ENCODE assay signal across 28 mouse cellular contexts in the genomic region with DNA sequence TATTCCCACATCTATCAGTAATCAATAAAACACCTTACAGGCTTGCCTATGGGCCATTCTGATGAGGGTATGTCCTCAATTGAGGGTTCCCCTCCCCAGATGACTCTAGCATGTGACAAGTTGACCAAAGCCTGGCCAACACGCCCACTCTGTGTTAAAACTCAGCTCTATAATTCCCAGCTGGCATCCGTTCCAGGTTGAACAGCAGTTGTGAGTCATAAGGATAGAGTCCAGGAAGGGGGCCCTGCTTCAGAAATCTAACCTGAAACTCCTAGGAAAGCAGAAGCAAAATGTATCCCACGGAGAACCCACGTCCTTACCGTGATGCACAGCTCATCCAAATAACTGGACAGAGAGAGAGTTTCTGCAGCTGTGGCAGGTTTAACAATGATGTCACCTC.
A peak's percentile ranks its signal among the peaks of the same experiment; 100 is the strongest.
DNase-seq lines count a peak whose midpoint lies in the region; ATAC-seq and TF ChIP-seq lines count a peak whose summit lies in the region.
"Had no signal": no experiment of that assay in that cellular context is flagged by ENCODE, and none has a peak within 500 bp of the region (broad histone marks: within the 10 kb centered on the region; RNA-seq: fewer than 3 reads in every experiment).

No protein-coding gene starts in this region.

- peak; percentile 57 for DNase-seq in right cerebral cortex, adult 18-20 months
- no peak for DNase-seq in right cerebral cortex, postnatal 4 days
- peak; percentile 74 for DNase-seq in NIH3T3 (ENCODE audit: low read depth)
- DNase-seq in left cerebral cortex, postnatal 36 days (ENCODE audit: low spot score in 2 of 2): peak; percentile 28 to 36
- no peak for DNase-seq in forebrain, embryonic 11.5 days (ENCODE audit: low spot score)
- no peak for DNase-seq in cerebellum, adult 11 months
- DNase-seq: adrenal gland, adult 2 months; B cell, adult 2 months; cerebellum, adult 8-10 months; cerebellum, postnatal 36 days; embryo, embryonic 11 days; gastrocnemius, postnatal 14 days; heart, postnatal 36 days; kidney, adult 8-10 months; kidney, postnatal 14 days; layer of hippocampus, postnatal 36 days; lung, postnatal 4 days; spleen, adult 18-20 months; thymus, postnatal 36 days had no signal

- WGBS in intestine, embryonic 15.5 days: 73% methylated on average over 5 of the region's 5 CpGs
- 62% methylated on average over 5 of the region's 5 CpGs for whole genome bisulfite sequencing in intestine, postnatal 0 days
- 88% methylated on average over 5 of the region's 5 CpGs for WGBS in forebrain, embryonic 11.5 days

- H3K4me1 ChIP-seq in intestine, embryonic 15.5 days (replicated peaks): no peaks in the 10 kb centered on the region
- H3K4me1 ChIP-seq in intestine, postnatal 0 days (replicated peaks; ENCODE audit: control insufficient read depth, insufficient read depth, low read length): no peaks in the 10 kb centered on the region
- H3K4me1 ChIP-seq in forebrain, embryonic 11.5 days (replicated peaks; ENCODE audit: control insufficient read depth, insufficient read depth, low read length): no peaks in the 10 kb centered on the region
- H3K4me1 ChIP-seq: heart, embryonic 15.5 days; hindbrain, embryonic 13.5 days had no signal

- no peaks in the 10 kb centered on the region for H3K36me3 ChIP-seq in intestine, embryonic 15.5 days
- no peaks in the 10 kb centered on the region for H3K36me3 ChIP-seq in intestine, postnatal 0 days (ENCODE audit: control insufficient read depth, insufficient read depth)
- no peaks in the 10 kb centered on the region for H3K36me3 ChIP-seq in forebrain, embryonic 11.5 days (ENCODE audit: control insufficient read depth, insufficient read depth, low read length)
- H3K36me3 ChIP-seq: embryonic facial prominence, embryonic 13.5 days; G1E; heart, embryonic 15.5 days; hindbrain, embryonic 13.5 days had no signal

- ATAC-seq in intestine, embryonic 15.5 days: 0 out of 2 replicates have a peak, but pooled peaks have one; percentile 56
- no peak for ATAC-seq in intestine, postnatal 0 days
- ATAC-seq in forebrain, embryonic 11.5 days (replicated peaks; ENCODE audit: low FRiP score): no peak
- ATAC-seq: forebrain, embryonic 13.5 days had no signal

- no peaks in the 10 kb centered on the region for H3K27me3 ChIP-seq in intestine, embryonic 15.5 days (replicated peaks)
- no peaks in the 10 kb centered on the region for H3K27me3 ChIP-seq in intestine, postnatal 0 days (replicated peaks; ENCODE audit: control insufficient read depth, insufficient read depth, low read length)
- H3K27me3 ChIP-seq in forebrain, embryonic 11.5 days (ENCODE audit: control insufficient read depth, insufficient read depth, low read length): no peaks in the 10 kb centered on the region
- H3K27me3 ChIP-seq: CH12.LX; embryonic facial prominence, embryonic 13.5 days; forebrain, embryonic 13.5 days; heart, embryonic 15.5 days; hindbrain, embryonic 13.5 days had no signal

- H3K4me2 ChIP-seq in intestine, embryonic 15.5 days (replicated peaks): no peak overlapping the region
- no peak overlapping the region for H3K4me2 ChIP-seq in intestine, postnatal 0 days (replicated peaks; ENCODE audit: low read depth)
- no peak overlapping the region for H3K4me2 ChIP-seq in forebrain, embryonic 11.5 days (ENCODE audit: low read depth, low read length, severe bottlenecking)
- H3K4me2 ChIP-seq: embryonic facial prominence, embryonic 13.5 days; forebrain, embryonic 13.5 days; heart, embryonic 15.5 days; hindbrain, embryonic 13.5 days had no signal

- no peaks in the 10 kb centered on the region for H3K9me3 ChIP-seq in intestine, embryonic 15.5 days
- H3K9me3 ChIP-seq in intestine, postnatal 0 days (ENCODE audit: control insufficient read depth): no peaks in the 10 kb centered on the region
- no peaks in the 10 kb centered on the region; the same call in 1 of the 2 replicates for H3K9me3 ChIP-seq in forebrain, embryonic 11.5 days (ENCODE audit: control insufficient read depth, low read length)
- H3K9me3 ChIP-seq: embryonic facial prominence, embryonic 13.5 days; heart, embryonic 15.5 days; hindbrain, embryonic 13.5 days had no signal

- intact Hi-C loops in left cerebral cortex, postnatal 36 days (cut with DNase I): loop anchor here (5.0 to 10.0 kb wide), 3 partner anchors 189 to 689 kb away; partner anchors contain the start of gene Rap2a

- H3K9ac ChIP-seq in intestine, embryonic 15.5 days: no peak overlapping the region
- no peak overlapping the region for H3K9ac ChIP-seq in intestine, postnatal 0 days (ENCODE audit: low read depth, low read length)
- no peak overlapping the region for H3K9ac ChIP-seq in forebrain, embryonic 11.5 days (ENCODE audit: low read length)
- H3K9ac ChIP-seq: embryonic facial prominence, embryonic 13.5 days; forebrain, embryonic 13.5 days; heart, embryonic 15.5 days; hindbrain, embryonic 13.5 days had no signal

- H3K4me3 ChIP-seq in intestine, embryonic 15.5 days (replicated peaks): no peak overlapping the region
- no peak overlapping the region for H3K4me3 ChIP-seq in intestine, postnatal 0 days (ENCODE audit: low read depth, low read length)
- H3K4me3 ChIP-seq in forebrain, embryonic 11.5 days (ENCODE audit: low read depth, low read length): no peak overlapping the region
- H3K4me3 ChIP-seq: embryonic facial prominence, embryonic 13.5 days; erythroblast, embryonic 14.5 days; forebrain, embryonic 13.5 days; heart, embryonic 15.5 days; hindbrain, embryonic 13.5 days had no signal

- no peak for TF ChIP-seq CTCF in intestine, postnatal 0 days (IDR thresholded peaks at IDR 0.05; ENCODE audit: low read depth)

- H3K27ac ChIP-seq in intestine, embryonic 15.5 days: no peak overlapping the region
- H3K27ac ChIP-seq in intestine, postnatal 0 days (ENCODE audit: low read depth, low read length): no peak overlapping the region
- no peak overlapping the region for H3K27ac ChIP-seq in forebrain, embryonic 11.5 days (ENCODE audit: low read depth, low read length)
- H3K27ac ChIP-seq: embryonic facial prominence, embryonic 13.5 days; forebrain, embryonic 13.5 days; heart, embryonic 15.5 days; hindbrain, embryonic 13.5 days had no signal

Comparison
In these comparisons a context has a peak if more than half of its experiments do, and no peak if none do; other contexts are left out.
1. DNase-seq: peak in right cerebral cortex, adult 18-20 months (single experiment), NIH3T3 (single experiment) and left cerebral cortex, postnatal 36 days (2 of 2); none in right cerebral cortex, postnatal 4 days (single experiment), forebrain, embryonic 11.5 days (single experiment) and cerebellum, adult 11 months (single experiment).